Mouse (Mus musculus): Measurements from ENCODE around the gene Znhit2. TPM values are rescaled to one million over a fixed set of nuclear protein-coding genes. Genes with fewer than 3 reads are reported as not detected.
A peak's percentile ranks its signal among the peaks of the same experiment; 100 is the strongest.

The Znhit2 gene
- polyA plus RNA-seq, 1 experiment from 2014 or later = 33.9 TPM

- Histone ChIP-seq H3K4me1 (ENCODE audit: insufficient read depth, low read depth, low read length) (peaks cover 8% of the 10 kb centered on the region; the same call in 1 of the 2 replicates), H3K9me3 (ENCODE audit: low read length) (no peaks in the 10 kb centered on the region), H3K27ac (ENCODE audit: low read length) (peak within 1 kb of the TSS; percentile 81), H3K9ac (replicated peaks; ENCODE audit: low read depth) (peak within 1 kb of the TSS; percentile 64), H3K36me3 (ENCODE audit: insufficient read depth, low read length) (peaks cover 16% of the 10 kb centered on the region; the same call in 1 of the 2 replicates), H3K4me3 (ENCODE audit: low read depth, low read length) (peak within 1 kb of the TSS; percentile 69), H3K4me2 (replicated peaks; ENCODE audit: low read depth, low read length) (peak within 1 kb of the TSS; percentile 57), H3K27me3 (replicated peaks; ENCODE audit: insufficient read depth, low read length) (no peaks in the 10 kb centered on the region)
- 0 out of 2 replicates have a peak, but pooled peaks have one; percentile 39 for TF ChIP-seq EP300 (IDR thresholded peaks at IDR 0.05)
- no peak for TF ChIP-seq CTCF (IDR thresholded peaks at IDR 0.05)
- peak; percentile 96 for DNase-seq (ENCODE audit: low spot score)
- WGBS = 1% methylated on average over 33 of the region's 33 CpGs
- ATAC-seq = peak; percentile 93
These were observed 15.8 kb downstream of the Znhit2 start, which contains the start of gene Vps51 for GRCm38 (mm10) chr19:6076564-6077393. Gene Vps51 (minus strand): TSS chr19:6077231.

DNA sequence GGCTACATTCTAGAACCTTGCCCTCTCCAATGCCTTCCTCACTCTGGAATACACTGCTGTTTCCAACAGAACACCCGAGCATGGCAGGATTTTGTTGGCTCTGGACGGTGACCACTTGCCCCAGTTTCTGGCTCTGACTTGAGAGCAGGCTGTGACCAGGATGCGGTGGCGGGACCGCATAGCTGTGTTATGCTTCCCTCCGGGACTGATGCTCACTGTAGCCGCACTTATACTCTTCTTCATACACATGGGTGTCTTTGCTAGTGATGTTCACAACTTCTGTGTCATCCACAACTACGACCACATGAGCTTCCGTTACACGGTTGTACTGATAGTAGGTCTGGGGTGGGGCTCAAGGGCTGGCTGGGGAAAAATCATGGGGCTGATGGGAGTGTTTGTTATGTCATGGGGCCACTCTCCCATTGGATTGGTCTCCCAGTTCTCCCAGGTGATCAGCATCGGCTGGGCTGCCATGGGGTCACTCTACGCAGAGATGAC is 19.0 kb downstream of the Znhit2 start, which contains the start of gene Tmem262:
Gene Tmem262 (plus strand): TSS at position 51 of the 498 bp plus-strand sequence.
- Histone ChIP-seq H3K36me3 (ENCODE audit: insufficient read depth, low read length) (peaks cover 20% of the 10 kb centered on the region; the same call in 1 of the 2 replicates), H3K9me3 (ENCODE audit: low read length) (no peaks in the 10 kb centered on the region), H3K4me3 (ENCODE audit: low read depth, low read length) (no peak within 1 kb of the TSS), H3K4me1 (ENCODE audit: insufficient read depth, low read depth, low read length) (peaks cover 14% of the 10 kb centered on the region; the same call in 1 of the 2 replicates), H3K9ac (replicated peaks; ENCODE audit: low read depth) (no peak within 1 kb of the TSS), H3K4me2 (replicated peaks; ENCODE audit: low read depth, low read length) (no peak within 1 kb of the TSS), H3K27me3 (replicated peaks; ENCODE audit: insufficient read depth, low read length) (no peaks in the 10 kb centered on the region), H3K27ac (ENCODE audit: low read length) (no peak within 1 kb of the TSS)
- ATAC-seq = no peak
- WGBS = 92% methylated on average over 12 of the region's 12 CpGs
- TF ChIP-seq EP300 (IDR thresholded peaks at IDR 0.05) (no peak), CTCF (IDR thresholded peaks at IDR 0.05) (no peak)
- no peak for DNase-seq (ENCODE audit: low spot score)

GRCm38 (mm10) chr19:6082156-6082555 is 21.2 kb downstream of the Znhit2 start, which contains the start of gene Gm28374:
Gene Gm28374 (minus strand): TSS chr19:6082256.
- Histone ChIP-seq H3K4me3 (ENCODE audit: low read depth, low read length) (no peak within 1 kb of the TSS), H3K27me3 (replicated peaks; ENCODE audit: insufficient read depth, low read length) (no peaks in the 10 kb centered on the region), H3K9ac (replicated peaks; ENCODE audit: low read depth) (no peak within 1 kb of the TSS), H3K27ac (ENCODE audit: low read length) (no peak within 1 kb of the TSS), H3K4me2 (replicated peaks; ENCODE audit: low read depth, low read length) (no peak within 1 kb of the TSS), H3K9me3 (ENCODE audit: low read length) (no peaks in the 10 kb centered on the region), H3K36me3 (ENCODE audit: insufficient read depth, low read length) (peaks cover 20% of the 10 kb centered on the region; the same call in 1 of the 2 replicates), H3K4me1 (ENCODE audit: insufficient read depth, low read depth, low read length) (0 out of 2 replicates have a peak, but pooled peaks cover 6% of the 10 kb centered on the region)
- DNase-seq (ENCODE audit: low spot score) (no peak), ATAC-seq (no peak)
- WGBS = 85% methylated on average over 9 of the region's 9 CpGs
- TF ChIP-seq EP300 (IDR thresholded peaks at IDR 0.05) (no peak), CTCF (IDR thresholded peaks at IDR 0.05) (no peak)

DNA sequence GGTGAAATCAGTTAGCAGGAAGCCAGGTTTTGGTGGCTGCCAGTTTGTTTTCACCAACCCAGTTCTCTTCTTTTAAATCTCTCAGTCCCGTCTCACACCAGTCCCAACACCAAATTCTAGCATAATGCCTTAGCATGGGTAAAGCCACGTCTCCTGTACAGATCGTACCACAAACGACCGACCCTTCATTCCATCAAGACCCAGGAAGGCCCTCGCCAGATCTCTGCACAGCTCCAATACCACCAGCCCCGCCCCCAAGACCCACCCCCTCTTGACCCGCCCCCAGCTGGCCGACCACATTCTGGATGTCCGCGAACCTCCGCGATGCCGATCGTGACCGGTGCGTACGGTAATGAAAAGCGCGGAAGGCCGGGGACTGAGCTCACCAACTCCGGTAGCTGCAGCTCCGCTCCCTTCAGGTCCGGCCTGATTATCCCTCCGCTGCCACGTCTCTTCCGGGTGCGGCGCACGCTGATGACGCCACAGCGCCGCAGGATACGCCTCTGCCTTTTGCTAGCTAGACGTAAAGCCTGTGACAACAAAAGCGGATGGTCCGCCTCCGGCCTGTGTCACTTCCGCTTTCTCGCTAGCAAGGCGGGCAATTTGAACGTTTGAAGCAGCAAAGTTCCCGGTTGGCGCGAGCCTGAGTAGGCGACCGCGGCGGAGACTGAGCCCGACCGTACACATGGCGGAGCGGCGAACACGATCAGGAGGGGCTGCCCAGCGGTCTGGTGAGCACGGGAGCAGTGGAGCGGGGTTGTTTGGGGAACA is 23.7 kb downstream of the Znhit2 start, which contains the start of the genes Zfpl1 and Cdca5:
Gene Zfpl1 (minus strand): TSS at position 479 of the 771 bp plus-strand sequence.
Gene Cdca5 (plus strand): TSS at position 506 of the 771 bp plus-strand sequence.
- Histone ChIP-seq H3K9ac (replicated peaks; ENCODE audit: low read depth) (peak within 1 kb of the TSS; percentile 65), H3K4me2 (replicated peaks; ENCODE audit: low read depth, low read length) (peak within 1 kb of the TSS; percentile 94), H3K27me3 (replicated peaks; ENCODE audit: insufficient read depth, low read length) (no peaks in the 10 kb centered on the region), H3K36me3 (ENCODE audit: insufficient read depth, low read length) (peaks cover 20% of the 10 kb centered on the region; the same call in 1 of the 2 replicates), H3K9me3 (ENCODE audit: low read length) (no peaks in the 10 kb centered on the region), H3K4me3 (ENCODE audit: low read depth, low read length) (peak within 1 kb of the TSS; percentile 62), H3K4me1 (ENCODE audit: insufficient read depth, low read depth, low read length) (0 out of 2 replicates have a peak, but pooled peaks cover 6% of the 10 kb centered on the region), H3K27ac (ENCODE audit: low read length) (peak within 1 kb of the TSS; percentile 40; the same call in 1 of the 2 replicates)
- peak; percentile 98 for DNase-seq (ENCODE audit: low spot score)
- TF ChIP-seq EP300 (IDR thresholded peaks at IDR 0.05) (peak; percentile 55; the same call in 1 of the 2 replicates), CTCF (IDR thresholded peaks at IDR 0.05) (no peak)
- under 1% methylated on average over 57 of the region's 58 CpGs for WGBS
- peak; percentile 96 for ATAC-seq

GRCm38 (mm10) chr19:6085417-6085879 is 24.5 kb downstream of the Znhit2 start:
- H3K27ac ChIP-seq (ENCODE audit: low read length) = no peak overlapping the region
- TF ChIP-seq CTCF (IDR thresholded peaks at IDR 0.05) (no peak), EP300 (IDR thresholded peaks at IDR 0.05) (no peak)
- peaks cover 15% of the 10 kb centered on the region; the same call in 1 of the 2 replicates for H3K36me3 ChIP-seq (ENCODE audit: insufficient read depth, low read length)
- peak overlapping the region; percentile 62 for H3K4me3 ChIP-seq (ENCODE audit: low read depth, low read length)
- 0 out of 2 replicates have a peak, but pooled peaks cover 6% of the 10 kb centered on the region for H3K4me1 ChIP-seq (ENCODE audit: insufficient read depth, low read depth, low read length)
- no peaks in the 10 kb centered on the region for H3K27me3 ChIP-seq (replicated peaks; ENCODE audit: insufficient read depth, low read length)
- DNase-seq (ENCODE audit: low spot score) (peak; percentile 84), ATAC-seq (peak; percentile 60)
- 1% methylated on average over 17 of the region's 17 CpGs for WGBS
- no peaks in the 10 kb centered on the region for H3K9me3 ChIP-seq (ENCODE audit: low read length)
- peak overlapping the region; percentile 94 for H3K4me2 ChIP-seq (replicated peaks; ENCODE audit: low read depth, low read length)
- peak overlapping the region; percentile 34; the same call in 1 of the 2 replicates for H3K9ac ChIP-seq (replicated peaks; ENCODE audit: low read depth)

Data from lung, postnatal 0 days (tissue).